Mouse (Mus musculus): ENCODE data around the gene Lypd4. TPM values are rescaled to one million over a fixed set of nuclear protein-coding genes. Genes with fewer than 3 reads are reported as not detected.
A peak's percentile ranks its signal among the peaks of the same experiment; 100 is the strongest.

Lypd4 gene
- total and polyA plus RNA-seq, 2 experiments: not detected

DNA sequence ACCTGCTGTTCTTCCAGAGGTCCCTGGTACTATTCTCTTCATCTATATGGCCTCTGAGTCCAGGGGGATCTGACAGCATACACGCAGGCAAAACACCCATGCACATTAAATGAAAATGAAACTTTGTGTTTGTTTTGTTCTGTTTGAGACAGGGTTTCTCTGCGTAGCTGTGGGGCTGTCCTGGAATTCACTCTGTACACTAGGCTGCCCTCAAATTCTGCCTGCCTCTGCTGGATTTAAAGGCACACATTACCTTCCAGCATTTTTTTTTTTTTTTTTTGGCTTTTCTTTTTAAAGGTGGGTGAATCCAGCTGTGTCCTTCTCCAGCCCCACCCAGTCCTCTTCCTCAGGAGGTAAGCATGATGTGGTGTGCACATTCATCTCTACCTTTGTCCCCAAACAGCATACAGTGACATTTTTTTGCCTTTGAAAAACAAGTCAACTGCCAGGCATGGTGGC, 22.4 kb upstream of the Lypd4 start:
- H3K4me3 ChIP-seq (ENCODE audit: insufficient read depth, low read depth, low read length): no peak overlapping the region
- no peaks in the 10 kb centered on the region; the same call in 1 of the 2 replicates for H3K4me1 ChIP-seq (ENCODE audit: control insufficient read depth, insufficient read depth, low read length)
- no peak overlapping the region for H3K27ac ChIP-seq (replicated peaks; ENCODE audit: insufficient read depth, low read depth, low read length)
- peaks cover 22% of the 10 kb centered on the region for H3K36me3 ChIP-seq (ENCODE audit: control insufficient read depth, insufficient read depth, low read length)
- H3K9ac ChIP-seq (ENCODE audit: low read depth, low read length): no peak overlapping the region
- WGBS: 38% methylated on average over 2 of the region's 2 CpGs
- TF ChIP-seq CTCF (IDR thresholded peaks at IDR 0.05; ENCODE audit: low read depth, low read length): no peak
- no peak for TF ChIP-seq POLR2A (IDR thresholded peaks at IDR 0.05; ENCODE audit: extremely low read depth, insufficient read depth, low read length)
- H3K27me3 ChIP-seq (ENCODE audit: control insufficient read depth, insufficient read depth, low read length): no peaks in the 10 kb centered on the region
- DNase-seq (ENCODE audit: extremely low read depth, low read depth, low spot score): no peak
- H3K79me2 ChIP-seq (ENCODE audit: control insufficient read depth, insufficient read depth, low read length): no peaks in the 10 kb centered on the region

- TF ChIP-seq POLR2A (IDR thresholded peaks at IDR 0.05; ENCODE audit: extremely low read depth, insufficient read depth, low read length): no peak
- no peak for TF ChIP-seq CTCF (IDR thresholded peaks at IDR 0.05; ENCODE audit: low read depth, low read length)
- WGBS: 64% methylated on average over 3 of the region's 3 CpGs
- no peak for DNase-seq (ENCODE audit: extremely low read depth, low read depth, low spot score)
- no peak overlapping the region for H3K27ac ChIP-seq (replicated peaks; ENCODE audit: insufficient read depth, low read depth, low read length)
- no peaks in the 10 kb centered on the region; the same call in 1 of the 2 replicates for H3K79me2 ChIP-seq (ENCODE audit: control insufficient read depth, insufficient read depth, low read length)
- no peaks in the 10 kb centered on the region for H3K27me3 ChIP-seq (ENCODE audit: control insufficient read depth, insufficient read depth, low read length)
- peaks cover 28% of the 10 kb centered on the region for H3K36me3 ChIP-seq (ENCODE audit: control insufficient read depth, insufficient read depth, low read length)
- peaks cover 2% of the 10 kb centered on the region; the same call in 1 of the 2 replicates for H3K4me1 ChIP-seq (ENCODE audit: control insufficient read depth, insufficient read depth, low read length)
- no peak overlapping the region for H3K4me3 ChIP-seq (ENCODE audit: insufficient read depth, low read depth, low read length)
- H3K9ac ChIP-seq (ENCODE audit: low read depth, low read length): no peak overlapping the region
Measured at GRCm38 (mm10) chr7:24891241-24892124, 21.7 kb upstream of the Lypd4 start.

GRCm38 (mm10) chr7:24890281-24891216, 20.8 kb upstream of the Lypd4 start:
- DNase-seq (ENCODE audit: extremely low read depth, low read depth, low spot score): peak; percentile 68
- Histone ChIP-seq H3K9ac (ENCODE audit: low read depth, low read length) (no peak overlapping the region), H3K79me2 (ENCODE audit: control insufficient read depth, insufficient read depth, low read length) (peaks cover 4% of the 10 kb centered on the region; the same call in 1 of the 2 replicates), H3K27me3 (ENCODE audit: control insufficient read depth, insufficient read depth, low read length) (no peaks in the 10 kb centered on the region), H3K27ac (replicated peaks; ENCODE audit: insufficient read depth, low read depth, low read length) (no peak overlapping the region), H3K4me1 (ENCODE audit: control insufficient read depth, insufficient read depth, low read length) (peaks cover 11% of the 10 kb centered on the region), H3K4me3 (ENCODE audit: insufficient read depth, low read depth, low read length) (no peak overlapping the region), H3K36me3 (ENCODE audit: control insufficient read depth, insufficient read depth, low read length) (peaks cover 32% of the 10 kb centered on the region)
- TF ChIP-seq POLR2A (IDR thresholded peaks at IDR 0.05; ENCODE audit: extremely low read depth, insufficient read depth, low read length) (no peak), CTCF (IDR thresholded peaks at IDR 0.05; ENCODE audit: low read depth, low read length) (peak; percentile 98)
- WGBS: 27% methylated on average over 10 of the region's 10 CpGs

DNA sequence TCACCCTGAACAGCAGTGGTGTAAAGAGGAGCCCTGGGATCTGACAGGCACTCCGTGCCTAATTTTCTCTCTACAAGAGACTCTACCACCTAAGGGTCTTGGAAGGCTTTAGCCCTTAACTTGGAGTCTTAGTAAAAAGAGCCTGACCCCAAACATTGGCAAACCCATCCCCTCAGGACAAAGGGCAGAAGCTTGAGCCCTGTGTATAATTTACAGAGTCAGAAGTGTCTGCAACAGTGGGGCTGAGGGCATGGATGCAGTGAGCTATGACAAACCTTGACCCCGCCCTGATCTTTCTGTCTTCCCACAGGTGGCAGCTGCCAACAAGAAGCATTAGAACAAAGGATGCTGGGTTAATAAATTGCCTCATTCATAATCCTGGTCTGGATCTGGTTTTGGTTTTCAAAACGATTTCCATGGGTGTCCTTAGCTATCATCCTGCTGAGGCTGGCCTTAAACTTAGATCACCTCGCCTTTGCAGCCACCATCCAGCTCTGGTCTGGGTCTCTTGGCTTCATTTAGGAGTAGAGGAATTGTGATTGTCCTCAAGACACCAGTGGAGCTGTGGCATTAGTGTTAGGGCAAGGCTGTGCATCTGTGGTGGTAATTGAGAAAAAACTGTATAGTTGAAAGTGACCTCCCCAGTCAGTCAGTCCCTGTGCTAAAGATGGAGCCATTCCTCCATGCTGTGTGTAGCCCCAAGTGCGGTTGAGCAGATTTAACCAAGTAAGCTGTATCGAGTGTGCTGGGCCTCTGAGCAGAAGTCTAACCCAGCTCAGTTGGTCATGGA, 19.9 kb upstream of the Lypd4 start:
- Histone ChIP-seq H3K4me3 (ENCODE audit: insufficient read depth, low read depth, low read length) (no peak overlapping the region), H3K27me3 (ENCODE audit: control insufficient read depth, insufficient read depth, low read length) (no peaks in the 10 kb centered on the region), H3K9ac (ENCODE audit: low read depth, low read length) (no peak overlapping the region), H3K27ac (replicated peaks; ENCODE audit: insufficient read depth, low read depth, low read length) (no peak overlapping the region), H3K79me2 (ENCODE audit: control insufficient read depth, insufficient read depth, low read length) (peaks cover 8% of the 10 kb centered on the region; the same call in 1 of the 2 replicates), H3K36me3 (ENCODE audit: control insufficient read depth, insufficient read depth, low read length) (peaks cover 32% of the 10 kb centered on the region), H3K4me1 (ENCODE audit: control insufficient read depth, insufficient read depth, low read length) (peaks cover 13% of the 10 kb centered on the region)
- WGBS: 80% methylated on average over 6 of the region's 6 CpGs
- TF ChIP-seq POLR2A (IDR thresholded peaks at IDR 0.05; ENCODE audit: extremely low read depth, insufficient read depth, low read length) (no peak), CTCF (IDR thresholded peaks at IDR 0.05; ENCODE audit: low read depth, low read length) (no peak)
- no peak for DNase-seq (ENCODE audit: extremely low read depth, low read depth, low spot score)

DNA sequence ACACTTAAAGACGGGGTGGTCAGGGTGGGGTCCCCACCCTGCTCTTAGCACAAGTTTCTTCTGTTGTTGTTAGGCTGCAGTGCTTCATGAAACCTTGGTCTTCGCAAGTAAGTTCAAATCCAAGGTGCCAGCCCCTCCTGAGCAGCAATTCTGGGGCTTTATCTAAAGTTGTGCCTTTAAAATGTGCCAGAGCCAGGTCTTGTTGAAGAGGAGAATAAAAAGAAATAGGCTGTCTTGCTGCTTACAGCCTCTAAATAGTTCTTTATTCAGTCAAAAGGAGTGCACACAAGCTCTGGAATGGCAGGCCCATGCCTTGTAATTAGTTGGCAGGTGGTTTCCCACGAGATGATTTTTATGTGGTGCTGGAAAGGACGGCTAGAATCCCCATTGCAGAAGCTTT, 17.4 kb upstream of the Lypd4 start:
- Histone ChIP-seq H3K36me3 (ENCODE audit: control insufficient read depth, insufficient read depth, low read length) (peaks cover 32% of the 10 kb centered on the region), H3K27me3 (ENCODE audit: control insufficient read depth, insufficient read depth, low read length) (no peaks in the 10 kb centered on the region), H3K4me1 (ENCODE audit: control insufficient read depth, insufficient read depth, low read length) (peaks cover 13% of the 10 kb centered on the region), H3K79me2 (ENCODE audit: control insufficient read depth, insufficient read depth, low read length) (peaks cover 9% of the 10 kb centered on the region; the same call in 1 of the 2 replicates), H3K9ac (ENCODE audit: low read depth, low read length) (no peak overlapping the region), H3K4me3 (ENCODE audit: insufficient read depth, low read depth, low read length) (no peak overlapping the region), H3K27ac (replicated peaks; ENCODE audit: insufficient read depth, low read depth, low read length) (no peak overlapping the region)
- 73% methylated on average over 4 of the region's 4 CpGs for WGBS
- no peak for TF ChIP-seq POLR2A (IDR thresholded peaks at IDR 0.05; ENCODE audit: extremely low read depth, insufficient read depth, low read length)
- TF ChIP-seq CTCF (IDR thresholded peaks at IDR 0.05; ENCODE audit: low read depth, low read length): no peak
- no peak for DNase-seq (ENCODE audit: extremely low read depth, low read depth, low spot score)

All from liver, adult 2 months (tissue).